Mouse (Mus musculus): ENCODE measurements around the gene Izumo1r. TPM values are rescaled to one million over a fixed set of nuclear protein-coding genes. Genes with fewer than 3 reads are reported as not detected.
"Not testable (repeated sequence)": the region's sequence is repeated elsewhere in the genome, so short reads cannot be mapped to it uniquely, and the experiment has no call there.

The Izumo1r gene
- polyA plus RNA-seq, 1 experiment from 2014 or later, result not detected

GRCm38 (mm10) chr9:14887787-14888382 lies 15.9 kb downstream of the Izumo1r start:
- Histone ChIP-seq H3K9ac (replicated peaks; ENCODE audit: low read depth, low read length) (no peak overlapping the region), H3K4me1 (ENCODE audit: control insufficient read depth, insufficient read depth, low read length) (no peaks in the 10 kb centered on the region), H3K4me3 (ENCODE audit: low read depth, low read length) (no peak overlapping the region), H3K9me3 (ENCODE audit: control insufficient read depth, low read depth, low read length) (no peaks in the 10 kb centered on the region), H3K36me3 (ENCODE audit: control insufficient read depth, insufficient read depth, low read length) (no peaks in the 10 kb centered on the region), H3K27ac (ENCODE audit: low read length) (no peak overlapping the region), H3K27me3 (ENCODE audit: control insufficient read depth, insufficient read depth, low read length) (no peaks in the 10 kb centered on the region), H3K4me2 (replicated peaks; ENCODE audit: low read depth, low read length) (no peak overlapping the region)
- WGBS, result 84% methylated on average over 6 of the region's 6 CpGs
- peak; percentile 50; the same call in 1 of the 2 replicates for ATAC-seq (ENCODE audit: insufficient number of reproducible peaks, insufficient read depth, low FRiP score, low read depth)

DNA sequence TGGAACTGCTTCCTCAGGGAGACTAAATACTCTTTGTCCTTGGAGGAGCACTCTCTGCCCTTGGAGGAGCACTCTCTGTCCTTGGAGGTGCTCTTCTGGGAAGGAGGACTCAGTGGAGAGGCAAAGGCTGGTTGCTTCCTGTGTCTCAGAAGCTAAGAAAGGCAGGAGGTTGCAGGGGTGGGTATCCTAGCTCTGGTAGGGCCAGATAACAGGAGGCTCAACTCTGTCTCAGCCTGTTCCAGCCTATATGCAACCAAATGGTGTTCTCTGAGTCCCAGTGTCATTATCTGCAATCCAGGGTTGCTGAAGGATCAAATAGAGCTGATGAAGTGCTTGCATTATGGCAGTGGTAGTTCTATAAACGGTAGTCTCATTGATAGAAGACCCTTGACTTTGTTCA lies 17.8 kb downstream of the Izumo1r start:
- H3K9ac ChIP-seq (replicated peaks; ENCODE audit: low read depth, low read length), result no peak overlapping the region
- H3K4me3 ChIP-seq (ENCODE audit: low read depth, low read length), result no peak overlapping the region
- ATAC-seq (ENCODE audit: insufficient number of reproducible peaks, insufficient read depth, low FRiP score, low read depth), result no peak
- no peaks in the 10 kb centered on the region for H3K4me1 ChIP-seq (ENCODE audit: control insufficient read depth, insufficient read depth, low read length)
- H3K27ac ChIP-seq (ENCODE audit: low read length), result no peak overlapping the region
- H3K4me2 ChIP-seq (replicated peaks; ENCODE audit: low read depth, low read length), result no peak overlapping the region
- H3K27me3 ChIP-seq (ENCODE audit: control insufficient read depth, insufficient read depth, low read length), result no peaks in the 10 kb centered on the region
- H3K36me3 ChIP-seq (ENCODE audit: control insufficient read depth, insufficient read depth, low read length), result no peaks in the 10 kb centered on the region
- no peaks in the 10 kb centered on the region for H3K9me3 ChIP-seq (ENCODE audit: control insufficient read depth, low read depth, low read length)
- 80% methylated on average over 1 of the region's 1 CpGs for WGBS

DNA sequence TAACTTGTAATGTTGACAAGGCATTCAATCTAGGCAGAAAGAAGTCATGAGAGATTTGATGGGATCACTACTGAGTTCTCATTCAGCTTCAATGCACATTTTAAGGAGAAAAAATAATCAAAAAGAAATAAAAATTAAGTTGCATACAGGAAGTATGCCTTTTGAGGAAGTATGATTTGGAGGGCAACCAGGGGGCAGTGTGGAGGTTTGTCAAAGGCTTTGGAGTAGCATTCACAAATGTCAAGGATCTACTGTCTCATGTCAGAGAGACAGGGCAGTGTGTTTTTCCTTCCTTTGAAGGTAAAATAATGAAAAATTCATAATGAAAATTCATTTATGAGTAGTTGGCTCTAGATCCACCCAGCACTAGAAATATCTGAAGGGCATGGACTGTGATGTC lies 18.6 kb downstream of the Izumo1r start:
- ATAC-seq (ENCODE audit: insufficient number of reproducible peaks, insufficient read depth, low FRiP score, low read depth), result no peak
- no peaks in the 10 kb centered on the region for H3K9me3 ChIP-seq (ENCODE audit: control insufficient read depth, low read depth, low read length)
- no peak overlapping the region for H3K4me3 ChIP-seq (ENCODE audit: low read depth, low read length)
- H3K27ac ChIP-seq (ENCODE audit: low read length), result no peak overlapping the region
- no peaks in the 10 kb centered on the region for H3K27me3 ChIP-seq (ENCODE audit: control insufficient read depth, insufficient read depth, low read length)
- no peaks in the 10 kb centered on the region for H3K36me3 ChIP-seq (ENCODE audit: control insufficient read depth, insufficient read depth, low read length)
- H3K4me1 ChIP-seq (ENCODE audit: control insufficient read depth, insufficient read depth, low read length), result no peaks in the 10 kb centered on the region
- H3K9ac ChIP-seq (replicated peaks; ENCODE audit: low read depth, low read length), result no peak overlapping the region
- H3K4me2 ChIP-seq (replicated peaks; ENCODE audit: low read depth, low read length), result no peak overlapping the region

DNA sequence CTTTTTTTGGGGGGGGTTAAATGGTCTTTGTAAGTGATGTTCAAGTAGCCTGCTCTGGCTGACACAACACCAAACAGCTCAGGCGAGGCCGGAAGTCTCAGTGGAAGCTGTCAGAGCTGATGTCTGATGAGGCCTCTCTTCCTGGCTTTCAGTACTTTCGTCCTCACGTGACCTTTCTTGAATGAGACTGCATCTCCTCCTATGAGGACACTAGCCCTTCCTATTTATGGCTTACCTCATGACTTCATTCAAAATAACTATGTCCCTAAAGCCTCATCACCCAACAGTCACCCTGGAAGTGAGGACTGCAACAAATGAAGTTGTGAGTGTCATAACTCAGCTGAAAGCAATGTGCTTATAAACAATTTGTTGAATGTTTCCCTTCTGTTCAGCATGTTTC lies 19.1 kb downstream of the Izumo1r start:
- H3K4me2 ChIP-seq (replicated peaks; ENCODE audit: low read depth, low read length), result no peak overlapping the region
- WGBS, result 73% methylated on average over 4 of the region's 4 CpGs
- H3K4me3 ChIP-seq (ENCODE audit: low read depth, low read length), result no peak overlapping the region
- H3K36me3 ChIP-seq (ENCODE audit: control insufficient read depth, insufficient read depth, low read length), result no peaks in the 10 kb centered on the region
- no peak overlapping the region for H3K27ac ChIP-seq (ENCODE audit: low read length)
- no peaks in the 10 kb centered on the region for H3K27me3 ChIP-seq (ENCODE audit: control insufficient read depth, insufficient read depth, low read length)
- H3K9me3 ChIP-seq (ENCODE audit: control insufficient read depth, low read depth, low read length), result no peaks in the 10 kb centered on the region
- H3K9ac ChIP-seq (replicated peaks; ENCODE audit: low read depth, low read length), result no peak overlapping the region
- no peaks in the 10 kb centered on the region for H3K4me1 ChIP-seq (ENCODE audit: control insufficient read depth, insufficient read depth, low read length)
- ATAC-seq (ENCODE audit: insufficient number of reproducible peaks, insufficient read depth, low FRiP score, low read depth), result no peak

- not testable (repeated sequence) for H3K4me3 ChIP-seq (ENCODE audit: low read depth, low read length); H3K4me1 ChIP-seq (ENCODE audit: control insufficient read depth, insufficient read depth, low read length); H3K4me2 ChIP-seq (replicated peaks; ENCODE audit: low read depth, low read length); H3K27ac ChIP-seq (ENCODE audit: low read length); H3K36me3 ChIP-seq (ENCODE audit: control insufficient read depth, insufficient read depth, low read length); H3K27me3 ChIP-seq (ENCODE audit: control insufficient read depth, insufficient read depth, low read length); ATAC-seq (ENCODE audit: insufficient number of reproducible peaks, insufficient read depth, low FRiP score, low read depth); H3K9ac ChIP-seq (replicated peaks; ENCODE audit: low read depth, low read length); H3K9me3 ChIP-seq (ENCODE audit: control insufficient read depth, low read depth, low read length)
- WGBS, result 34% methylated on average over 8 of the region's 8 CpGs
These were observed 27.2 kb downstream of the Izumo1r start for GRCm38 (mm10) chr9:14876566-14876965.

- Histone ChIP-seq H3K9ac (replicated peaks; ENCODE audit: low read depth, low read length) (no peak overlapping the region), H3K36me3 (ENCODE audit: control insufficient read depth, insufficient read depth, low read length) (no peaks in the 10 kb centered on the region), H3K27ac (ENCODE audit: low read length) (no peak overlapping the region), H3K27me3 (ENCODE audit: control insufficient read depth, insufficient read depth, low read length) (no peaks in the 10 kb centered on the region), H3K4me2 (replicated peaks; ENCODE audit: low read depth, low read length) (no peak overlapping the region), H3K4me1 (ENCODE audit: control insufficient read depth, insufficient read depth, low read length) (no peaks in the 10 kb centered on the region), H3K4me3 (ENCODE audit: low read depth, low read length) (no peak overlapping the region), H3K9me3 (ENCODE audit: control insufficient read depth, low read depth, low read length) (no peaks in the 10 kb centered on the region)
- no peak for ATAC-seq (ENCODE audit: insufficient number of reproducible peaks, insufficient read depth, low FRiP score, low read depth)
- 75% methylated on average over 5 of the region's 5 CpGs for WGBS
These were observed 27.8 kb downstream of the Izumo1r start for GRCm38 (mm10) chr9:14875743-14876507.

DNA sequence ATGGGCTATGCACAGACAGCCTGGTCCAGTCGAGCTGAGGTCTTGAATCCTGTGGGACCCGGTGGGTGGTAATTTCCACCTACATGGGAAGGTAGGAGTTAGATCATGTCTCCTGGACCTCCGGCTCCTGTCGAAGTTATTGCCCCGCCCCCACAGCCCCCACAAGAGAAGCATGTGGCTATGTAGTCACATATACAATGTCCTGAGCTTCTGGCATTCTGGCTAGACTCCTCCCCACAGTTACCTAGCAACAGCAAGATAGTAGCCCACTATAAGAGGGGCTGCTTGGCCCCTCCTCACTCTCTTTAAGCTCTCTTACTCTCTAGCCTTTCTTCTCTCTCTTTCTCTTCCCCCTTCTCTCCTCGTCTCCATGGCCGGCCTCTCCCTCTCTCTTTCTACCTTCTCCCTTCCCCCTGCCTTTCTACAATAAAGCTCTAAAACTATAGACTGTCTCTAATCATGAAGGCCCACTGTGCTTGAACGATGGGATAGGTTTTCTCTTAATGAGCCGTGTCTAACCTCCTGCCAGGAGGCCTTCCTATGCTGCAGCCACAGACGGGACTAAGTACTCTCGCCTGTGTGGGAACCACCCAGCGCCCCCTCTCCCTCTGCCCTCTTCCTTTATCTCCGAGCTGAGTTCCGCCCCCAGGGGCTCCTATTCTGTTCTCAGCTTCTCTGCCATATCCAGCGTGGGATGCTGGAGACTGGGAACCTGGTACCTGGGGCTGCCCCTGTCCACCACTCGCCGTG lies 31.4 kb downstream of the Izumo1r start:
- WGBS, result 53% methylated on average over 17 of the region's 17 CpGs
- ATAC-seq (ENCODE audit: insufficient number of reproducible peaks, insufficient read depth, low FRiP score, low read depth), result no peak

GRCm38 (mm10) chr9:14871536-14871935 lies 32.2 kb downstream of the Izumo1r start:
- Histone ChIP-seq H3K27me3 (ENCODE audit: control insufficient read depth, insufficient read depth, low read length) (no peaks in the 10 kb centered on the region), H3K36me3 (ENCODE audit: control insufficient read depth, insufficient read depth, low read length) (no peaks in the 10 kb centered on the region), H3K4me2 (replicated peaks; ENCODE audit: low read depth, low read length) (no peak overlapping the region), H3K9me3 (ENCODE audit: control insufficient read depth, low read depth, low read length) (no peaks in the 10 kb centered on the region), H3K27ac (ENCODE audit: low read length) (no peak overlapping the region), H3K4me3 (ENCODE audit: low read depth, low read length) (no peak overlapping the region), H3K4me1 (ENCODE audit: control insufficient read depth, insufficient read depth, low read length) (no peaks in the 10 kb centered on the region), H3K9ac (replicated peaks; ENCODE audit: low read depth, low read length) (no peak overlapping the region)
- WGBS, result 56% methylated on average over 3 of the region's 3 CpGs
- no peak for ATAC-seq (ENCODE audit: insufficient number of reproducible peaks, insufficient read depth, low FRiP score, low read depth)

More for the DNA sequence above, 31.4 kb downstream of the Izumo1r start:
- no peaks in the 10 kb centered on the region for H3K36me3 ChIP-seq (ENCODE audit: control insufficient read depth, insufficient read depth, low read length)
- no peaks in the 10 kb centered on the region for H3K27me3 ChIP-seq (ENCODE audit: control insufficient read depth, insufficient read depth, low read length)
- H3K9me3 ChIP-seq (ENCODE audit: control insufficient read depth, low read depth, low read length), result no peaks in the 10 kb centered on the region
- no peak overlapping the region for H3K27ac ChIP-seq (ENCODE audit: low read length)
- no peak overlapping the region for H3K4me2 ChIP-seq (replicated peaks; ENCODE audit: low read depth, low read length)
- no peaks in the 10 kb centered on the region for H3K4me1 ChIP-seq (ENCODE audit: control insufficient read depth, insufficient read depth, low read length)
- no peak overlapping the region for H3K4me3 ChIP-seq (ENCODE audit: low read depth, low read length)
- H3K9ac ChIP-seq (replicated peaks; ENCODE audit: low read depth, low read length), result no peak overlapping the region
